Mouse (Mus musculus) limb, embryonic 15.5 days (tissue): ENCODE results near the gene Pard3. TPM values are rescaled to one million over a fixed set of nuclear protein-coding genes. Genes with fewer than 3 reads are reported as not detected.

Experiments
- ATAC-seq: fragments of 200-750 bp; cut with Nextera tagmentation; 2 replicates; pipeline ENCODE4 v1.8.0; 2017; ENCODE audit warnings: low read depth, moderate TSS enrichment; ENCODE audit not compliant: insufficient number of reproducible peaks, low FRiP score, low TSS enrichment
- H3K27ac ChIP-seq: fragments of 300-500 bp; sonication (generic); 2 replicates; pipeline ENCODE4 v1.5.1; 2015; ENCODE audit warnings: moderate library complexity, mild to moderate bottlenecking, inconsistent platforms
- H3K27me3 ChIP-seq: fragments of 300-500 bp; sonication (generic); 2 replicates; pipeline ENCODE4 v1.6.1; 2015; ENCODE audit warnings: inconsistent platforms
- H3K36me3 ChIP-seq: fragments of 300-500 bp; sonication (generic); 2 replicates; pipeline ENCODE4 v1.6.1; 2015; ENCODE audit warnings: inconsistent platforms
- H3K4me1 ChIP-seq: fragments of 300-500 bp; sonication (generic); 2 replicates; pipeline ENCODE4 v1.6.1; 2015; ENCODE audit warnings: inconsistent platforms
- H3K4me2 ChIP-seq: fragments of 300-500 bp; sonication (generic); 2 replicates; pipeline ENCODE4 v1.6.1; 2015; ENCODE audit warnings: mild to moderate bottlenecking, inconsistent platforms
- H3K4me3 ChIP-seq: fragments of 300-500 bp; sonication (generic); 2 replicates; pipeline ENCODE4 v1.5.1; 2015; ENCODE audit warnings: mild to moderate bottlenecking, inconsistent platforms
- H3K9ac ChIP-seq: fragments of 300-500 bp; sonication (generic); 2 replicates; pipeline ENCODE4 v1.6.1; 2015; ENCODE audit warnings: inconsistent platforms
- H3K9me3 ChIP-seq: fragments of 300-500 bp; sonication (generic); 2 replicates; pipeline ENCODE4 v1.6.1; 2016; ENCODE audit warnings: inconsistent platforms
- WGBS: fragments of 180-500 bp; shearing (Covaris S2); methylation state at CpG from one replicate; pipeline ENCODE4 v1.1.7; 2015; 5-methylcytosine and 5-hydroxymethylcytosine counted together
- polyA plus RNA-seq: library from polyadenylated mRNA; unstranded; fragments of >200 nt; fragmentation: Nextera tagmentation; extraction: Ambion mirVana; gene quantifications from 2 replicates; pipeline ENCODE4 v1.2.1, GENCODE M21; 2015

The Pard3 gene
- polyA plus RNA-seq, 1 experiment from 2014 or later, result 37.8 TPM

GRCm38 (mm10) chr8:127222361-127222760 lies 158.7 kb downstream of the Pard3 start:
- WGBS, result 63% methylated on average over 3 of the region's 3 CpGs
- Histone ChIP-seq H3K36me3 (no peaks in the 10 kb centered on the region), H3K9me3 (no peaks in the 10 kb centered on the region), H3K27me3 (no peaks in the 10 kb centered on the region), H3K4me3 (no peak overlapping the region), H3K9ac (no peak overlapping the region), H3K4me1 (peaks cover 34% of the 10 kb centered on the region), H3K27ac (no peak overlapping the region), H3K4me2 (no peak overlapping the region)
- no peak for ATAC-seq

- H3K27ac ChIP-seq, result no peak overlapping the region
Measured at GRCm38 (mm10) chr8:127226996-127227395, 163.3 kb downstream of the Pard3 start.

GRCm38 (mm10) chr8:127227407-127227806 lies 163.7 kb downstream of the Pard3 start:
- Histone ChIP-seq H3K9ac (no peak overlapping the region), H3K9me3 (no peaks in the 10 kb centered on the region), H3K27me3 (no peaks in the 10 kb centered on the region), H3K4me3 (no peak overlapping the region), H3K4me1 (peaks cover 22% of the 10 kb centered on the region), H3K27ac (no peak overlapping the region), H3K36me3 (no peaks in the 10 kb centered on the region), H3K4me2 (no peak overlapping the region)
- ATAC-seq, result no peak
- WGBS, result 39% methylated on average over 4 of the region's 4 CpGs

More at GRCm38 (mm10) chr8:127226996-127227395, 163.3 kb downstream of the Pard3 start:
- WGBS, result 7% methylated on average over 1 of the region's 1 CpGs
- no peak overlapping the region for H3K4me2 ChIP-seq
- H3K4me3 ChIP-seq, result no peak overlapping the region
- peaks cover 22% of the 10 kb centered on the region for H3K4me1 ChIP-seq
- H3K9ac ChIP-seq, result no peak overlapping the region
- no peaks in the 10 kb centered on the region for H3K9me3 ChIP-seq
- no peaks in the 10 kb centered on the region for H3K27me3 ChIP-seq
- no peak for ATAC-seq
- no peaks in the 10 kb centered on the region for H3K36me3 ChIP-seq

GRCm38 (mm10) chr8:127229325-127230232 lies 165.9 kb downstream of the Pard3 start:
- no peak for ATAC-seq
- H3K4me2 ChIP-seq, result no peak overlapping the region
- no peaks in the 10 kb centered on the region for H3K27me3 ChIP-seq
- H3K4me3 ChIP-seq, result no peak overlapping the region
- 60% methylated on average over 15 of the region's 15 CpGs for WGBS
- peaks cover 22% of the 10 kb centered on the region for H3K4me1 ChIP-seq
- H3K9ac ChIP-seq, result no peak overlapping the region
- no peaks in the 10 kb centered on the region for H3K9me3 ChIP-seq
- H3K36me3 ChIP-seq, result no peaks in the 10 kb centered on the region
- no peak overlapping the region for H3K27ac ChIP-seq

- Histone ChIP-seq H3K36me3 (no peaks in the 10 kb centered on the region), H3K4me2 (no peak overlapping the region), H3K27ac (no peak overlapping the region), H3K4me1 (peaks cover 22% of the 10 kb centered on the region), H3K9me3 (no peaks in the 10 kb centered on the region), H3K4me3 (no peak overlapping the region), H3K27me3 (no peaks in the 10 kb centered on the region), H3K9ac (no peak overlapping the region)
- 56% methylated on average over 8 of the region's 8 CpGs for WGBS
- no peak for ATAC-seq
Measured at GRCm38 (mm10) chr8:127230233-127230595, 166.5 kb downstream of the Pard3 start.

- Histone ChIP-seq H3K9ac (no peak overlapping the region), H3K27ac (no peak overlapping the region), H3K9me3 (no peaks in the 10 kb centered on the region), H3K36me3 (no peaks in the 10 kb centered on the region), H3K4me1 (0 out of 2 replicates have a peak, but pooled peaks cover under 1% of the 10 kb centered on the region), H3K27me3 (no peaks in the 10 kb centered on the region), H3K4me3 (no peak overlapping the region), H3K4me2 (no peak overlapping the region)
- no peak for ATAC-seq
- WGBS, result 77% methylated on average over 4 of the region's 4 CpGs
Measured at GRCm38 (mm10) chr8:127243351-127243750, 179.7 kb downstream of the Pard3 start.

GRCm38 (mm10) chr8:127243841-127244240 lies 180.1 kb downstream of the Pard3 start:
- no peak overlapping the region for H3K4me3 ChIP-seq
- no peak overlapping the region for H3K27ac ChIP-seq
- no peak overlapping the region for H3K4me2 ChIP-seq
- no peaks in the 10 kb centered on the region for H3K27me3 ChIP-seq
- no peaks in the 10 kb centered on the region for H3K9me3 ChIP-seq
- 0 out of 2 replicates have a peak, but pooled peaks cover 5% of the 10 kb centered on the region for H3K4me1 ChIP-seq
- no peak for ATAC-seq
- 78% methylated on average over 11 of the region's 11 CpGs for WGBS
- H3K36me3 ChIP-seq, result no peaks in the 10 kb centered on the region
- H3K9ac ChIP-seq, result no peak overlapping the region

GRCm38 (mm10) chr8:127250746-127251145 lies 187.1 kb downstream of the Pard3 start:
- 62% methylated on average over 4 of the region's 4 CpGs for WGBS
- Histone ChIP-seq H3K4me2 (no peak overlapping the region), H3K9ac (no peak overlapping the region), H3K27me3 (no peaks in the 10 kb centered on the region), H3K27ac (no peak overlapping the region), H3K4me3 (no peak overlapping the region), H3K36me3 (no peaks in the 10 kb centered on the region), H3K4me1 (peaks cover 21% of the 10 kb centered on the region), H3K9me3 (no peaks in the 10 kb centered on the region)
- ATAC-seq, result no peak

- WGBS, result 76% methylated on average over 3 of the region's 3 CpGs
- Histone ChIP-seq H3K27me3 (no peaks in the 10 kb centered on the region), H3K4me3 (no peak overlapping the region), H3K4me1 (peaks cover 25% of the 10 kb centered on the region), H3K4me2 (no peak overlapping the region), H3K9ac (no peak overlapping the region), H3K9me3 (no peaks in the 10 kb centered on the region), H3K36me3 (no peaks in the 10 kb centered on the region), H3K27ac (no peak overlapping the region)
- no peak for ATAC-seq
Measured at GRCm38 (mm10) chr8:127251476-127251875, 187.8 kb downstream of the Pard3 start.

GRCm38 (mm10) chr8:127251985-127252384 lies 188.3 kb downstream of the Pard3 start:
- H3K9ac ChIP-seq, result no peak overlapping the region
- H3K4me3 ChIP-seq, result no peak overlapping the region
- H3K4me1 ChIP-seq, result peaks cover 25% of the 10 kb centered on the region
- no peak for ATAC-seq
- H3K4me2 ChIP-seq, result no peak overlapping the region
- H3K27ac ChIP-seq, result no peak overlapping the region
- no peaks in the 10 kb centered on the region for H3K36me3 ChIP-seq
- H3K27me3 ChIP-seq, result no peaks in the 10 kb centered on the region
- 57% methylated on average over 13 of the region's 13 CpGs for WGBS
- H3K9me3 ChIP-seq, result no peaks in the 10 kb centered on the region

GRCm38 (mm10) chr8:127254625-127255024 lies 190.9 kb downstream of the Pard3 start:
- no peak for ATAC-seq
- no peak overlapping the region for H3K4me2 ChIP-seq
- 65% methylated on average over 7 of the region's 7 CpGs for WGBS
- H3K27me3 ChIP-seq, result no peaks in the 10 kb centered on the region
- H3K4me1 ChIP-seq, result peaks cover 18% of the 10 kb centered on the region
- H3K27ac ChIP-seq, result no peak overlapping the region
- no peaks in the 10 kb centered on the region for H3K36me3 ChIP-seq
- H3K9ac ChIP-seq, result no peak overlapping the region
- H3K9me3 ChIP-seq, result no peaks in the 10 kb centered on the region
- no peak overlapping the region for H3K4me3 ChIP-seq

GRCm38 (mm10) chr8:127257086-127257485 lies 193.4 kb downstream of the Pard3 start:
- H3K9ac ChIP-seq, result no peak overlapping the region
- no peak for ATAC-seq
- no peaks in the 10 kb centered on the region for H3K27me3 ChIP-seq
- H3K36me3 ChIP-seq, result no peaks in the 10 kb centered on the region
- no peaks in the 10 kb centered on the region for H3K9me3 ChIP-seq
- H3K27ac ChIP-seq, result no peak overlapping the region
- H3K4me2 ChIP-seq, result no peak overlapping the region
- H3K4me1 ChIP-seq, result peaks cover 8% of the 10 kb centered on the region; the same call in 1 of the 2 replicates
- 59% methylated on average over 3 of the region's 3 CpGs for WGBS
- no peak overlapping the region for H3K4me3 ChIP-seq
